Mouse (Mus musculus) ZHBTc4 (cell line): ENCODE data around the gene Thumpd3.

Experiments used
- DNase-seq: peaks from one replicate; pipeline ENCODE4 v3.0.0-alpha.2; 2011; ENCODE audit warnings: low read depth, low spot score

Gene Thumpd3

DNA sequence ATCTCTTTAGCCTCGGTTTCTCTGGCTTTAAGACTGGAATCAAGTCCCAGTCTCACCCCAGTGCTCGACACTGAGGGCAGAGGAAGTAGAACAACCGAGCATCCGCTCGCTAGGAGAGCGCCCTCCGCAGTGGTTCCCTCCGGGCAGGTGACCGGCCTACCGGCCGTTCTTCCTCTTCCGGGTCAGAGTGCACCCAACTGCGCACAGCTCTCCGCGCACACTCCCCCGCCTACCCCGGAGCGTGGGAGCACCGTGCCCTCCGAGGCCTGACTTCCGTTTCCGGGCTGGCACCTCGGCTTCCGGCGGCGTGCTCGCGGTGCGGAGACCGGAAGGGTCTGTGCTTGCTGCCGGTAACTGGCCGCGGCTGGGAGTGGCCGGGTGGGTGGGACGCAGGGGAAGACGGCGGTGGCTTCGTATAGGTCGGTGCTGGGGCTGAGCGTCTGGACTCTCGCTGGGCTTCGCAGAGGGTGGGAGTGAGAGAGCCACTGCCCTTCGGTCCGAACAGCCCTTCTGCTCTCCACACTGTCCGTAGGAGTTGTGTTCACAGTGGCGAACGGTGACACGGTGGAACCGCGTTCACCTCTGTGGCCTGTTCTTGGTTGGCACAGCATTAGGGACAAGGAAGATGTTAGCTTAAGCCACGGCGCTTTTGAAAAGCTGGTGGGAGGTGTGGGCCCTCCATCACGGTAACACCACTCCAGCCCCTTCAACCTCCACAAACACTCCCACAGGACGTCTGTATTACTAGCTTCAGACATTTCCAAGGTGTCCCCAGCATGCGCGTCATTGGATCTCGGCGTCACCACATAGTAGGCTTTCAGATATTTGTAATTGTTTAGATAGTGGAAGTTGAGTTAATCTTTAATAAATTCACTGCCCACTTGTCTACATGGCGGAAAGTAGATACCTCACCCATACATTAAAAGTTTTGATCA, at the start of gene Thumpd3:
Thumpd3 (plus strand) TSS at position 185 of the 935 bp plus-strand sequence.
- peak; percentile 99 for DNase-seq

DNA sequence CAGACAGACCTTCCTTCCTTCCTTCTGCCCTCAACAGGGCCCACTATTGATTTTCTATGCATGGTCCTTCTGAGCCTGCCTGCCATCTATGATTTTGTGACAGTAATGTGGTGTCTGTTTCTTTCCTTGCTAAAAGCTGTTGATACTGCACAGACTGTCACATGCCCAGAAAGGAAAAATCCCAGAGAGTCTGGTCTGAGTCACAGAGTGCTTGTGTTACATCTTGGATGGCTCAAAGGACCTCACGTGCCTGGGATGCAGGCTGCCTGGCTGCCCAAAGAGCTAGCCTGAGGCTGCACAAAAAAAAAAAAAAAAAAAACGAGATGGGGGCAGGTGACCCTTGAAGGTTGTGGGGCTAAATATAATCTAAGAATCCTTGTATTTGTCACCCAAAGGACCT, 46.8 kb upstream of the Thumpd3 start:
- no peak for DNase-seq

DNA sequence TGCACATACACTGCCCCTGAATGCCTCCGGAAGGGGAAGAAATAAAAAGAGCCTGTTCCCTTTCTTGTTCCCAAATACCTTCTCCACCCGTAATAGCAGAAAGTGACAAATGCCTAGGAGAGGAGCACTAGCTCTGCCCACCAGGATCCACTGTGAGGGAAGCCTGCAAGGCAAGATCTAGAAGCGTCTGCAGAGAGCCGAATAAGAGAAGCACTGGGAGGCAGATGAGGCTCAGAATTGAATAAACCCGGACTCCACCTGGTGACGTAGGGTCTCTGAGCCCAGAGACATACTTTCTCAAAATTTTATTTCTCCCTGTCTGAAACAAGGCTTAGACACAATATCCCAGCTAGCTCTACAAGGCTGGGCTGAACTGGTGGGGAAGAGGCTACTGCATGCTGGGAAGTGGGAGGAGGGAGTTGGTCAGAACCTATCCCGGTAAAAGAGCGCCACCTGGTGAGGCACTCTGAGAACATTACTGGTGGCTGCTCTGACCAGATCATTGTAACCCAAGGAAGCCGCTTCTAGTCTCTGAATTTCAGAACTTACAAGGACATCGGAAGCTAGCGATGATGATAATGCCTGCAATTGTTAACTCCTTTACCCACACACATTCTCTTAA, 45.2 kb upstream of the Thumpd3 start:
- DNase-seq = peak; percentile 93

GRCm38 (mm10) chr6:113001719-113002118, 44.3 kb upstream of the Thumpd3 start:
- peak; percentile 67 for DNase-seq

GRCm38 (mm10) chr6:113003313-113004111, 42.5 kb upstream of the Thumpd3 start:
- no peak for DNase-seq

- peak; percentile 20 for DNase-seq
Observed at GRCm38 (mm10) chr6:113006833-113007232, 39.2 kb upstream of the Thumpd3 start.

DNA sequence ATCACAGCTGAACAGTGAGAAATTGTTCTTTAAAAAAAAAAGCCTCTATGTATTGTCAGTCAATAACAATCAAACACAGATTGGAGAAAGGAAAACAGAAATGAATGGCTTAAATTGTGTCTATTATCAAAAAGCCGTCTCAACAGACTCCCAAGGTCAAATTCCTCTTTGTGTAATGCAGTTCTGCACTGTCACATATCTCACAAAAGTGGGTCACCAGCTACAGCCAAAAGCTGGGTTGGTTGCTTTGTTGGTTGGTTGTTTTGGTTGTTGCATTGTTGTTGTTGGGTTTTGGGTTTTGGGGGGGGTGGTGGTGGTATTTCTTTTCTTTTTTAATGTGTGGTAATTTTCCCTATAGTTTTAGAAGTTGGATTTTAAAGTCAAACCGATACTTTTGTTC, 34.1 kb upstream of the Thumpd3 start:
- DNase-seq = no peak

GRCm38 (mm10) chr6:113012495-113012941, 33.5 kb upstream of the Thumpd3 start:
- no peak for DNase-seq

DNA sequence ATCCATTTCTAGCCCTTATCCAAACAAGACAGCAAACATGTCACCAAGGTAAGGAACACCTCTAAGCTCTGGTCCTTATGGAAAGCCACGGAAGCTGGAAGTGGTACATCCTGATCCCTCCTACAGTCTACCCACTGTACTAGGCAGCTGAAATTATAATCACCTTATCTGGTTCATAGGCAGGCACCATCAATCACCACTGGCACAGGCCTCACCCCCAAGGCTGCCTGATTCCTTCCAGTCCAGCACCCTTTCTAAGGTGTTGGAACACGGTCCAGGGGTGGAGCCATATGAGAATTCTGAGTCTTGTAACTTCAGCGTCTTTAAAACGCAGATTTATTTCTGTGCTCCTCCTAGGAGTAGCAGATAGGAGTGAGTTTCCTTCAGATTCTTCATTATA, 32.5 kb upstream of the Thumpd3 start:
- no peak for DNase-seq

- no peak for DNase-seq
Observed at GRCm38 (mm10) chr6:113017500-113018047, 28.5 kb upstream of the Thumpd3 start.

DNA sequence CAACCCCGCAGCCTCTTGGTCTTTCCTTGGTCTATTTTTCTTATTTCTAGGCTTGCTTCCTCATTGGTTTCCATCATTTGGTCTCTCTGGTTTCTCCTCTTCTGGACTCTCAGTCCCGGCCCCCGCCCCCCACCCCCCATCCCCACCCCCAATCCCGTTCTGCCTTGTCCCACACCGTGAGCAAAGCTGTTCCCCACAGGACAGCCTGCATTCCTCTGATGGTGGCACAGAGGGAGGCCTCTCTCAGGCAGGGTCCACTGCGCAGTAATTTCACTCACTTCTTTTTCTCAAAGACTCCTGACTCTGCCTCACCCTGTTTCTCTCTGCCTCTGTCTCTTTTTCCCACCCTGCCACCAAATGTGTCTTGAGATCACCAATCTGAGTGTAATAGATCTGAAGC, 27.9 kb upstream of the Thumpd3 start:
- no peak for DNase-seq

DNA sequence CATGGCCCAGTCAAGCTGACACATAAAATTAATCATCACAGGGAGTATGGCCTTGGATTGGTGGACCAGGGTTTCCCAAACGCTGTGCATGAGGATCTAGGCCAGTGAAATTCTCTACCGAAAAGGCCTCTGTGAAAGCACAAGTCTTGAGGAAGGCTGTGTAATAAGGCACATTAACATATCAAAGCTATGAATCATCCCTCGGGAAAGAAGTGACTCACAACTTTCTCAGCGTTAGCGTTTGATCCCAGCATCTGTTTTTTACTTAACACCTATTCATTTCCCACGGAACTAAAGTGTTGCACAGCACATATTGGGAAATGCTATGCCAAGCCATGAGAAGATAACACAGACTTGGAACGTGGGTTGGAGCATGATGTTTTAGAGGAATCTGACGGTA, 21.2 kb upstream of the Thumpd3 start:
- DNase-seq = no peak

DNA sequence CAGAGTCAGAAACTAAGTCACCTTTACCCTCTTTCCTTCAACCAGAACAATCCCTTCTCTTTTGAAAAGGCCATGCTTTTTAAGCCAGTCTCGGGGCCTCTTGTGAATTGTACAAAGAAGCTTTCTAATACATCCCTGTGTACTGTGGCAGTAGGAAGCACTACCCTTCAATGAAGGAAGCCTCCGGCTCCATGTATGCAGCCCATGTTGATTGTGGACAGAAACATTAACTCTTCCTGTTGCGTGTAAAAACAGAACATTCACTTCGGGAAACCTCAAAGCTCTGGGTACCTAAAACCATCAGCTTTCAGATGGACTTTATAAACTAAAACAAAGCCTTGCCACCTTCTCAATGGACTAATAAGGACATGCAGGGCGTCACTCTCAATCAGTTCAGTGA, 20.3 kb upstream of the Thumpd3 start:
- no peak for DNase-seq

DNA sequence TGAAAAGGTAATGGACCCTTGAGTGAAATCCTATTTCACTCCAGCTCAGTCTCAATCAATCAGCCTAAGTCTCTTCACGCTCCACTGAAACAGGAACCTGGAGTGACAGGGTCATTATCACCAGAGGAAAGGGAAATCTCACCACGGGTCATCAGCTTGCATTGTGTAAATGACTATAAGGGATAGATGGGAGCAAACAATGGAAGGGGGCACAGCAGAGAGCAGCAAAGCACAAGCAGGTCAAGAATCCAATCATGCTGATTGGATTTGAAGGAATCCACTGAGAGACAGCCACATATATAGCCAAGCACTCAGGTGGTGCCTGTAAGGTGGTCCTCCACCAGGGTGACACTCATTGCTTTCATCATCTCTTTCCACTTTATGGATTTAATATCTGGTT, 18.6 kb upstream of the Thumpd3 start:
- DNase-seq = no peak

DNA sequence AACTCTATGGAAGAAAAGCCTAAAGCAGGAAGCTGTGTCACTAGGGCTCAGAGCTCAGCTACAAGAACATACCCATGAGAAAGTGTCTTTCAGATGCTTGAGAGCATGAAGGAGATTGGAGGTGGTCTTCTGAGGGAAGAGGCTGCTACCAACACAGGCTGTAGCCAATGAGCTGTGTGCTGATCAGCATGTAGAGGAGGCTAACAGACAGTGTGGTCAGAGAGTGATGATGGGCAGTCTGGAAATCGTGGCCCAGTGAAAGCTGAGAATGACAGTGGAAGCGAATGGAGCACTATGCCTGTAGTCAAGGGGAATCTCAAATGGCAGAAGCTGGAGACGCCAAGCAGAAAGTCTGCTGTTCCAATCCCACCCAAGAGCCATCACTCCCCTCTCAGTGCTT, 17.0 kb upstream of the Thumpd3 start:
- DNase-seq = no peak

DNA sequence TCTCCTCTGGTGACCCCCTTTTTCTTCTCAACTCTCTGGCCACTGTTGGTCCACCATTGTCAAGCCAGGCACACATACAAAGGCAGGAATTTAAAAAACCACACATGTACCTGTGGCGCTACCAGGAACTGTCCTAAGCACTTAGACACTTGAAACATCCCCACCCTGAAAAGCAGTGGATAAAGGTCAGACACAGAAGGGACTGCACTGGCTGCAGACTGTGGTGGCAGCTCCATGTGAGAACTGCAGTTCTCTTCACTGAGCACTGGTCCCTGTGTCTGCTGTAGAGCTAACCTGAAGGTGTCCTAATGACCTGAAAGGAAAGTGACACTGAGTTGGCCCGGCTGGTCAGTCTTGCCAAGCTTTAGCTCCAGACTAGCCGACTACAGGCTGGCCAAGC, 15.5 kb upstream of the Thumpd3 start:
- no peak for DNase-seq

DNA sequence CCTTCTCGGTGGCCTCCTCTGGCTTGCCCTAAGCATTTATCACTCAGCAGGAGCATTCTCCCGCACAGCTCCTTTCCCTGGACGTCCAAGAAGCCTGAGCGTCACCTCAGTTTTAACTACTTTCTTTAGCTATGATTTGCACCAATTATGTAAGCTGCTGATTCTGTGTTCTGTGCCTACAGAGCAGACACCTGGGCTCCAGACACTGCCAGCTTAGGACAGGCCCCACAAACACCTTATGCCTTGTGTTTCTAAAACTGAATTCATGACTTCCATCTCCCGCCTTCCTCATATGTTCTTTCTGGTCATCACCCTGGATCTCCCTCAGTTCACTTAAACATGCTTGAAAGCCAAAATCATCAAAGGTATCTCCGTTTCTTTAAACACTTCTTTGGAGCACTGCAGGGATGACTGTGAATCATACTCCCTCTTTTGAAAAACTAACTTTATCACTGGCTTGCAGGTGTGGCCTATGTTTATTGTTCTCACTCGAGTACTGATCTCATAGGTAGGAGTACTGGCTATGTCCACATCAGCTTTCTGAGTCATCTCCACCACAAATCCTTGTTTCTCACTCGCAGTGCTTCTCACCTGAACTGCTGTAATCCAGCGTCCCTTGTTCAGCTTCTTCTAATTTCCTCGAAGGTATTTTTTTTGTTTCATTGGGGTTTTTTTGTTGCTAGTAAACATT, 14.9 kb upstream of the Thumpd3 start:
- DNase-seq = no peak

- DNase-seq = peak; percentile 69
Observed at GRCm38 (mm10) chr6:113032121-113032520, 13.9 kb upstream of the Thumpd3 start.

GRCm38 (mm10) chr6:113033185-113033584, 12.8 kb upstream of the Thumpd3 start:
- DNase-seq = no peak

GRCm38 (mm10) chr6:113034466-113034865, 11.6 kb upstream of the Thumpd3 start:
- DNase-seq = no peak
